Mouse (Mus musculus) right cerebral cortex, postnatal 4 days (tissue): Measurements from ENCODE around the gene Slc9a8.

ENCODE experiments used
- DNase-seq: peaks from one replicate; pipeline ENCODE4 v3.0.0-alpha.2; 2022

Gene Slc9a8

DNA sequence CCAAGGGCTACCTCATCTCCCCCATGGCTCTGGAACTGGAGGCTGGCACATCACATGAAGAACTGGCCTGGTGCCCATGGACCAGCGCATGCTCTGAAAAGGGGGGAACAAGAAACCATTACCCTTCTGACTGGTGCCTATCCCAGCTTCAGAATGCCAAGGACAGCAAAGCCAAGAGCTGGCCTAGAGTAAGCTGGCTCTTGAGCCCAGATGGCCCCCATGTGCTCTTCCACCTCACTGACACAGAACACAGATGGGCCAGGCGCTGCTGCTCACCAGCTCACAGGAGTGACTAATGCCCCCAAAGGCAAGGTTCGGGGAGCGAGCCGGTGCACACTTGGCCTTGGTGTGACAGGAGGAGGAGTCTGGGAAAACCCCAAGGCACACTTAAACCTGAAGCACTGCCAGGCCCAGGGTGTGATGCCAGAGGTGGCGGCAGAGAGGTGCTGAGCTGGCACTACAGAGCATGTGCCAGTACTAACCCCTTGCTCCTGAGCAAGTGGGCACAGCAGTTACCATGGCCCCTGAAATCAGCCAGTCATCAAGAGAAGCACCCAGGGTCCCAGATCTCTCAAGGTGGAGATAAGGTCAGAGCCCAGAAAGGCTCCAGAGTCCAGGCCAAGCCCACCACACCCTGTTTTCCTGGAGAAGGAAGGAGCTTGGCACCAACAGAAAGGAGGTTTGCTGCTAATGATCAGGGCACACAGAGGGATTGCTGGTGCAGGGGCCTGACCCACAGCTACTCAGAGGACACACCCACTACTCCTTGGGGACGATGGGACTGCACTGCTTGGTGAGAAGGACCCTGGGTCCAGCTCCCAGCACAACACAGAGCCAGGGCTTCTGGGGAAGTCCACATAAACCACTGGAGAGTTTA is 64.2 kb downstream of the Slc9a8 start:
- DNase-seq, result peak; percentile 66

DNA sequence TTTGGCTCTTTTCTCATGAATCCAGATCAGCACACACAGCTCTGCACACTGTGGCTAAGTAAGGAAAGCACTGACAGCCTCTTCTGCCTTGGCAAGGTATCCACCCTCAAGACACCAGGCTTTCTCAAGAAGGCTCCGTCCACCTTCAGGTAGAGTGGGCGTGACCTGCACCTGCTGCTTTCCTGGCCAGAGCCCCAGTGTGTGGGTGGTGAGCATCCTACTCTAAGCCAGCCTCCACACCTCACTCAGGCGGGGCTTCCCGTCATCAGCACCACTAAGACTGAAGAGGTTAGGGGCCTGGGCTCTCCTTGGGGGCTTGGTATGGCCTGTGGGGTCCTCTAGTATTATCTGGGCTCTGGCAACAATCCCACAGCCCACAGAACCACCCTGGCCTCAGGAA is 65.1 kb downstream of the Slc9a8 start:
- DNase-seq, result no peak

GRCm38 (mm10) chr2:167487551-167487950 is 66.0 kb downstream of the Slc9a8 start:
- DNase-seq, result no peak

GRCm38 (mm10) chr2:167487994-167488393 is 66.5 kb downstream of the Slc9a8 start:
- no peak for DNase-seq

GRCm38 (mm10) chr2:167490813-167491525 is 69.5 kb downstream of the Slc9a8 start:
- DNase-seq, result no peak

- peak; percentile 42 for DNase-seq
Observed at GRCm38 (mm10) chr2:167491757-167492708, 70.5 kb downstream of the Slc9a8 start, which contains the start of gene Rnf114. Rnf114 (plus strand) TSS chr2:167492645.

DNA sequence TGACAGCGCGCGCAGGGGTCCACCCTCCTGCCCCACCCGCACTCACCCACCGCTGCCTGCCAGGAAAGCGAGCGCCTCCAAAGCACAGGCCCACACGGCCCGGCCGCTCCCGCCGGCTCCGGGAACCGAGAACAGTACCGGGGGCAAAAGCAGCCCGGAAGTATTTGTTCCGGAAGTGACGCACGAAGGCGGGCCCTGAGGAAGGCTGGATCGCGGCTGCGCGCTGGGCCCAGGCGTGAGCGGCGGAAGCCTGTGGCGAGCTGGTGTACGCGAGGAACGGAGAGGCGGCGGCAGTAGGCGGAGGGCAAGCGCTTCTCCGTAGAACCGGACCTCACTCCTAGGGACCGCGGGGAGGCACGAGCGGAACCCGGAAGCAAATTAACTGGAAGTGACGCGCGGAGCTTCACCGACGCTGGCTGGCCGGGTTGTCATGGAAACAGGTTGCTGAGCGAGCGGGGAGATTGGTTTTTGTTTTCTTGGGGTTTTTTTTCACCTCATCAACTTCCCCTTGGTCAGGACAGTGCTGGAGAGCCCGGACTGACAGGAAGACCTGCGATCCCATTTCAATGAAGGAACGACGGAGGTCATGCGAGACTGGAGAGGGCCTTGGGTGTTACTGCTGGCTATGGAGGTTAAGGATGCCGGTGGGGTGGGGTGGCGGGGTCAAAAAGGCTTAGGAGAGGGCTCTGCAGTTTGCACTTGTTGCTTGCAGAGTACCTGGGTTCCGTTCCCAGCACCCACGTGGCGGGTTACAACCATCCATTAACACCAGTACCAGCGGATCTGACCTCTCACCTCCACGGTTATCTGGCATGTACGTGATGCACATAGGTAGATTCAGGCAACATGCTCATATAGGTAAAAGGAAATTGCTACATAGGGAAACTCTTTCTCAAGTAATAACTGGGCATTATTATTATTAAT is 71.5 kb downstream of the Slc9a8 start, which contains the start of gene Spata2:
Gene Spata2 (minus strand): TSS at position 175 of the 924 bp plus-strand sequence.
- DNase-seq, result peak; percentile 88

- DNase-seq, result no peak
Observed at GRCm38 (mm10) chr2:167496437-167496836, 74.9 kb downstream of the Slc9a8 start.

DNA sequence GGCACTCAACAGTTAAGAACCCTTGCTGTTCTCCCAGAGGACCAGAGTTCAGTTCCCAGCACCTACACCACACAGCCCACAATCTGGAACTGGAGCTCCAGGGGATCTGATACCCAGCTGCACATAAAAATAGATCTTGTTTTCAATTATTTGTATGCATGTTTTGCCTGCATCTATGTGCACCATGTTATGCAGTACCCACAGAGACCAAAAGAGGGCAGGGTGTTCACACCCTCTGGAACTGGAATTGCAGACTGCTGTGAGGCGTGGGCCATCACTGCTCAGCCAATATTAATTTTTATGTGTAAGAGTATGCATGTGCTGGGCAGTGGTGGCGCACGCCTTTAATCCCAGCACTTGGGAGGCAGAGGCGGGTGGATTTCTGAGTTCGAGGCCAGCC is 75.8 kb downstream of the Slc9a8 start:
- no peak for DNase-seq

- no peak for DNase-seq
Observed at GRCm38 (mm10) chr2:167502554-167503252, 81.2 kb downstream of the Slc9a8 start.

DNA sequence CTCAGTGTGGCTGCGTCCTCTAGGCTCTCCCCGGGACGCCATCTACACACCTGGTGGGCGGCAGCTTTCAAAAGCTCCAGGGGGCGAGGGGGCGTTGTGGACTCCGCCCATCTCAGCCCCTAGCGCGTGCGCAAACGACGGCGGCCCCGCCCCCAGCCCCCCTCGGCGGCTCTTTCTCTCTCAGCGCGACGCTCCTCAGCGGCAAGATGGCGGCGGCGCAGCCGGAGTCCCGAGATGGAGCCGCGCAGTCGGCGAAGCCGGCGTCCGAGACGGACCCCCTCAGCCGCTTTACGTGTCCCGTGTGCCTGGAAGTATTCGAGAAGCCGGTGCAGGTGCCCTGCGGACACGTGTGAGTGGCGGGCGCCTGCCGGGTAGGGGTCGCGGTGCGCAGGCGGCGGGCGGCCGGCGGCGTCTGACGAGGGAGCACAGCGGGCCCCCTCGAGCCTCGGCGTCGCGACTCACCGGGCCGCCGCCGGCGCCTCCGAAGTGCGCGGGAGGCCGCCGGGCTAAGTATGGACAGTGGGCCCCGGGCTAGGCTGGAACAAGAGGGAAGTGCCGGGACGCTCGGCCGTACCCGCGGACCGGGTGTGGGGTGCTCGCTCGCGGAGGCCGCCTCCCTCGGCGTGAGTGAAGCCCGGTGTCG is 81.9 kb downstream of the Slc9a8 start:
- DNase-seq, result peak; percentile 96

GRCm38 (mm10) chr2:167503896-167504349 is 82.4 kb downstream of the Slc9a8 start:
- peak; percentile 40 for DNase-seq

GRCm38 (mm10) chr2:167505127-167505526 is 83.6 kb downstream of the Slc9a8 start:
- no peak for DNase-seq

- no peak for DNase-seq
Observed at GRCm38 (mm10) chr2:167506546-167507260, 85.2 kb downstream of the Slc9a8 start.

DNA sequence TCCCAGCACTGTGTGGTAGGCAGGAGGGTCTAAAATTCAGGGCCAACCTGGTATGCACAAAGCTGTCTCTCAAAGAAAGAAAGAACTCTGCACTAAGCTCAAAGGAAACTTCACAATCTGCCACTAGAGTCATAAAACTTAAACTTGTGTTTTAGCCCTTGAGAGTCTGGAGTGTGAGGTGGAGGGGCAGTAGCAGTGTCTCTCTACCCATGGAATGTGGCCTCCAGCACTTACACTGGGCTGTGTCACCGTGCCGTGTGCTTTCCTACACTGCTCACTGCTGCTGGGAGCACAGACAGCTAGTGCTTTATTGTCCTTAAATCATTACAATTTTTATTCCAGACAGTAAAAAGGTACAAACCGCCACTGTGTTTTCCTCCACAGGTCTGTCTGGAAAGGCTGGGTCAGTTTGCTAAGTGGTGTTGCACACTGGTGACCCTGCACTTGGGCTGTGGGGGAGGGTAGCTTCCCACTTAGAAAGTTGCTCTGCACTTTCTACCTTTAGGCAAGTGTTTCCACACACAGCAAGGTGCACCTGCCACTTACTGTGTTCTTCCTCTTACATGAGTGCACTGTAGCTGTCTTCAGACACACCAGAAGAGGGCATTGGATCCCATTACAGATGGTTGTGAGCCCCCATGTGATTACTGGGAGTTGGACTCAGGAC is 86.3 kb downstream of the Slc9a8 start:
- DNase-seq, result no peak

DNA sequence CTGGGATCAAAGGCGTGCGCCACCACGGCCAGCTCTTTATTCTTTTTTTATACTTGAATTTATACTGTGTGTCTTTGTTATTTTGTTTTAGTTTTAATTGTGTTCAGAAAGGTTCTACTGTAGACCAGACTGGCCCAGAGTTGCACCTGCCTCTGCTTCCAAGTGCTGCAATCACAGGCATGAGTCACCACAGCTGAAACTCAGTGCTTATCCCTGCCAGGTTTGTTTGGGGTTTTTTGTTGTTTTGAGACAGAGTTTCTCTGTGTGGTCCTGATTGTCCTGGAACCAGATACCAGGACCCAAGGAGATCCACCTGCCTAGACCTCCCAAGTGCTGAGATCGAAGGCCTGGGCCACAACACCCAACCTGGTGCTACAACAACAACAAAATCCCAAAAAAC is 87.1 kb downstream of the Slc9a8 start:
- DNase-seq, result no peak

DNA sequence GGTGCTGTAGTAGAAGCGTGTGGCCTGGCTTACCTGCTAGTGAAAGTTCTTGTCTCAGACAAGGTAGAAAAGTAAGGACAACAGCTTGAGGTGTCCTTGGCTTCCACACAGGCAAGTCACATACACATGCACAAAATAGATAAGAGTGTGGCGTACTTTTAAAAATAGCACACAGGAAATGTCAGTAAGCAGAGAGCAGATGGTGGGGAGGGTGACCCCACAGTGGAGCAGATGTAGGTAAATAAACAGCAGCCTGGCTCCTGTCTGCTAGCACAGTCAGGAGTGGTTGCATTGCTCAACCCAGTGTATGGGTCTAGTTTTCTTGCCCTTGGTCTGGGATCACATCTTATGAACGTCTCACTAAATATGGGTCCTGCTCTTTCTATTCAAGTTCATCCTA is 89.0 kb downstream of the Slc9a8 start:
- no peak for DNase-seq

GRCm38 (mm10) chr2:167512365-167512764 is 90.9 kb downstream of the Slc9a8 start:
- no peak for DNase-seq

GRCm38 (mm10) chr2:167512970-167513369 is 91.5 kb downstream of the Slc9a8 start:
- no peak for DNase-seq
